Mouse (Mus musculus) left cerebral cortex, postnatal 14 days (tissue): ENCODE results near the gene Vmn1r206. TPM values are rescaled to one million over a fixed set of nuclear protein-coding genes. Genes with fewer than 3 reads are reported as not detected.
"Not testable (repeated sequence)": the region's sequence is repeated elsewhere in the genome, so short reads cannot be mapped to it uniquely, and the experiment has no call there.

Experiments used
- DNase-seq, 2 experiments: peaks; one replicate each; pipeline ENCODE4 v3.0.0; 2021 to 2022; ENCODE audit warnings: low spot score in 2 of 2, mixed read lengths in 1 of 2
- intact Hi-C: fragments of 180-260 bp; cut with DNase I; formaldehyde crosslinking; loops from one replicate; pipeline ENCODE4 v1.15.1; 2025
- long read RNA-seq, 2 experiments: library from polyadenylated mRNA; stranded (forward); transcript quantifications; one replicate each; pipeline ENCODE4 v2.0.0; 2021
- total RNA-seq, 2 experiments: library from RNA; stranded (reverse); gene quantifications; 2 replicates each; pipeline ENCODE4 v1.2.3; 2021

Vmn1r206 gene
- not detected for total RNA-seq
- long read RNA-seq, experiment 1 = 0 reads
- long read RNA-seq, experiment 2 = 0 reads

GRCm38 (mm10) chr13:22624151-22624550 is at the start of gene Vmn1r206:
TSS of gene Vmn1r206 (minus strand) at chr13:22624251.
- DNase-seq, intact Hi-C loops: not testable (repeated sequence)

GRCm38 (mm10) chr13:22592900-22593299 is 31.2 kb downstream of the Vmn1r206 start, which contains the start of gene Vmn1r205:
TSS of gene Vmn1r205 (minus strand) at chr13:22593000.
- intact Hi-C loops = no loop called here
- no peak for DNase-seq

GRCm38 (mm10) chr13:22583336-22583735 is 40.7 kb downstream of the Vmn1r206 start:
- DNase-seq, intact Hi-C loops: not testable (repeated sequence)

GRCm38 (mm10) chr13:22574911-22575310 is 49.1 kb downstream of the Vmn1r206 start:
- intact Hi-C loops, DNase-seq: not testable (repeated sequence)

Other genes starting within 250 kb of the Vmn1r206 start
- gene Vmn1r199, start 244.4 kb downstream of the Vmn1r206 start, total RNA-seq = not detected
- gene Vmn1r200, start 233.9 kb downstream of the Vmn1r206 start, total RNA-seq = not detected
- gene Vmn1r201, start 152.3 kb downstream of the Vmn1r206 start, total RNA-seq = not detected
- under 1 TPM in 1 of 2 experiments, not detected in 1; 0.06 TPM for gene Vmn1r202, start 118.9 kb downstream of the Vmn1r206 start, total RNA-seq
- gene Vmn1r203, start 106.1 kb downstream of the Vmn1r206 start, total RNA-seq = not detected
- not detected for gene Vmn1r204, start 71.1 kb downstream of the Vmn1r206 start, total RNA-seq
- gene Vmn1r205, start 31.3 kb downstream of the Vmn1r206 start, total RNA-seq = not detected
- under 1 TPM; 0.11 to 0.15 TPM for gene Vmn1r207-ps, start 105.4 kb upstream of the Vmn1r206 start, total RNA-seq
- not detected for gene Vmn1r208, start 153.1 kb upstream of the Vmn1r206 start, total RNA-seq
- under 1 TPM in 1 of 2 experiments, not detected in 1; 0.04 TPM for gene Vmn1r209, start 185.4 kb upstream of the Vmn1r206 start, total RNA-seq
- not detected for gene Vmn1r210, start 207.1 kb upstream of the Vmn1r206 start, total RNA-seq
- gene Vmn1r211, start 233.3 kb upstream of the Vmn1r206 start, total RNA-seq = not detected